Mouse (Mus musculus): ENCODE results near the gene Gatad2b.

- no peak for TF ChIP-seq CTCF (IDR thresholded peaks at IDR 0.05; ENCODE audit: extremely low read depth, insufficient read length, insufficient replicate concordance, low read depth, low read length)
- no peak for TF ChIP-seq POLR2A (IDR thresholded peaks at IDR 0.05; ENCODE audit: low read depth, low read length)
These were observed 1.0 kb upstream of the Gatad2b start for GRCm38 (mm10) chr3:90291982-90292344.
